Mouse (Mus musculus) heart, adult 2 months (tissue): ENCODE data around the gene Oaf. TPM values are rescaled to one million over a fixed set of nuclear protein-coding genes. Genes with fewer than 3 reads are reported as not detected.
A peak's percentile ranks its signal among the peaks of the same experiment; 100 is the strongest.

ENCODE experiments used
- DNase-seq, 2 experiments: peaks; one replicate each; pipeline ENCODE4 v3.0.0; 2021
- H3K27ac ChIP-seq: fragments of 200-600 bp; 2 replicates; pipeline ENCODE4 v1.8.1; 2022
- H3K27me3 ChIP-seq: fragments of 200-500 bp; 2 replicates; pipeline ENCODE4 v1.6.1; 2012; ENCODE audit warnings: mild to moderate bottlenecking, low read length, inconsistent platforms, mixed read lengths; ENCODE audit not compliant: control insufficient read depth, insufficient read depth
- H3K36me3 ChIP-seq: fragments of 200-500 bp; 2 replicates; pipeline ENCODE4 v1.6.1; 2012; ENCODE audit warnings: low read length, inconsistent platforms; ENCODE audit not compliant: control insufficient read depth, insufficient read depth
- H3K4me1 ChIP-seq: fragments of 200-500 bp; 2 replicates; pipeline ENCODE4 v1.6.1; 2011; ENCODE audit warnings: low read length; ENCODE audit not compliant: control insufficient read depth, insufficient read depth
- H3K4me3 ChIP-seq: fragments of 200-600 bp; 2 replicates; pipeline ENCODE4 v1.8.1; 2022
- H3K79me2 ChIP-seq: fragments of 200-500 bp; replicated peaks from 2 replicates; pipeline ENCODE4 v1.6.1; 2012; ENCODE audit warnings: mild to moderate bottlenecking, inconsistent platforms, low read length, moderate library complexity, mixed read lengths; ENCODE audit not compliant: control insufficient read depth, insufficient read depth
- H3K9ac ChIP-seq: fragments of 200-500 bp; 2 replicates; pipeline ENCODE4 v1.6.1; 2012; ENCODE audit warnings: low read depth, mild to moderate bottlenecking, control low read depth, inconsistent platforms, low read length, mixed read lengths
- CTCF ChIP-seq: fragments of 200-600 bp; IDR thresholded peaks from 2 replicates; pipeline ENCODE4 v1.8.1; 2022; ENCODE audit warnings: antibody characterized with exemption, mild to moderate bottlenecking, moderate library complexity
- EP300 ChIP-seq: fragments of 200-500 bp; IDR thresholded peaks from 2 replicates; pipeline ENCODE4 v1.6.1; 2011; ENCODE audit warnings: low read depth, low read length, control low read depth; ENCODE audit not compliant: insufficient read depth
- POLR2A ChIP-seq: fragments of 200-500 bp; IDR thresholded peaks from 2 replicates; pipeline ENCODE4 v1.6.1; 2011; ENCODE audit warnings: mild to moderate bottlenecking, low read depth, low read length, control low read depth; ENCODE audit not compliant: insufficient read depth
- WGBS: fragments of 180-500 bp; shearing (Covaris S2); methylation state at CpG from one replicate; pipeline ENCODE4 v1.1.7; 2018; 5-methylcytosine and 5-hydroxymethylcytosine counted together
- intact Hi-C: fragments of 180-260 bp; cut with DNase I; formaldehyde crosslinking; loops from one replicate; pipeline ENCODE4 v1.15.1; 2025
- polyA plus RNA-seq: library from polyadenylated mRNA; depleted of rRNA; stranded (reverse); fragments of >200 nt; gene quantifications from 2 replicates; pipeline ENCODE4 v1.2.3, GENCODE M21; 2012
- total RNA-seq, 2 experiments: library from RNA; stranded (reverse); gene quantifications; 2 replicates each; pipeline ENCODE4 v1.2.3; 2021

Oaf gene
- total and polyA plus RNA-seq, 3 experiments = 6.8 to 15.1 (median 11.8) TPM

GRCm38 (mm10) chr9:43262811-43263550, 23.3 kb upstream of the Oaf start:
- no peak for DNase-seq
- peak overlapping the region; percentile 23 for H3K27ac ChIP-seq
- H3K4me3 ChIP-seq = no peak overlapping the region
- no peak overlapping the region for H3K9ac ChIP-seq
- TF ChIP-seq EP300 (no peak), CTCF (no peak), POLR2A (no peak)
- H3K79me2 ChIP-seq = no peaks in the 10 kb centered on the region
- H3K27me3 ChIP-seq = no peaks in the 10 kb centered on the region
- WGBS = 73% methylated on average over 9 of the region's 9 CpGs
- intact Hi-C loops = no loop called here
- H3K4me1 ChIP-seq = peaks cover 5% of the 10 kb centered on the region
- no peaks in the 10 kb centered on the region for H3K36me3 ChIP-seq

GRCm38 (mm10) chr9:43262390-43262789, 22.7 kb upstream of the Oaf start:
- intact Hi-C loops = no loop called here
- no peak for TF ChIP-seq EP300
- no peak overlapping the region for H3K4me3 ChIP-seq
- WGBS = 79% methylated on average over 4 of the region's 4 CpGs
- DNase-seq = no peak
- no peaks in the 10 kb centered on the region for H3K27me3 ChIP-seq
- no peak overlapping the region for H3K9ac ChIP-seq
- no peaks in the 10 kb centered on the region for H3K36me3 ChIP-seq
- no peak overlapping the region; the same call in 1 of the 2 replicates for H3K27ac ChIP-seq
- no peaks in the 10 kb centered on the region for H3K79me2 ChIP-seq
- peaks cover 5% of the 10 kb centered on the region for H3K4me1 ChIP-seq

DNA sequence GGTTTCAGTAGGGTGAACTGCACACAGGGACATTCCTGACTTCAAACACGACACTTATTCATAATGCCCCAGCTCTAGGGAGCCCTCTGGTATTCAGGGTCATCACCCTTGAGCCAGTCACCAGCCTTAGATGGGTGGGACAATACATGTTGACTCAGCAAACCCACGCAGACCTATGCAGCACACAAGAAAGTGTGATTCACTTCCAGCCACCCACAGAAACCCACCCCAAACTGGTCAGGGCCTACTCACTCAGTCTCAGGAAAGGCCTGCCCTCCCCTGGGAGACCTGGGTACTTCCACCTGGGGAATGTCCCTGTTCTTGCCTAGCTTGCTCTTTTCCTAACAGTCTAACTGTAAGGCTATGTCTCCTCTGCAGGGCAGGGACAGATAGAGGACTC, 22.2 kb upstream of the Oaf start:
- DNase-seq = no peak
- no peak for TF ChIP-seq POLR2A
- no peak for TF ChIP-seq CTCF
- no peak for TF ChIP-seq EP300
- H3K36me3 ChIP-seq = no peaks in the 10 kb centered on the region
- H3K9ac ChIP-seq = no peak overlapping the region
- H3K27me3 ChIP-seq = no peaks in the 10 kb centered on the region
- H3K79me2 ChIP-seq = no peaks in the 10 kb centered on the region
- WGBS = 58% methylated on average over 2 of the region's 2 CpGs
- H3K4me1 ChIP-seq = peaks cover 5% of the 10 kb centered on the region
- intact Hi-C loops = no loop called here
- H3K27ac ChIP-seq = no peak overlapping the region; the same call in 1 of the 2 replicates
- H3K4me3 ChIP-seq = no peak overlapping the region

DNA sequence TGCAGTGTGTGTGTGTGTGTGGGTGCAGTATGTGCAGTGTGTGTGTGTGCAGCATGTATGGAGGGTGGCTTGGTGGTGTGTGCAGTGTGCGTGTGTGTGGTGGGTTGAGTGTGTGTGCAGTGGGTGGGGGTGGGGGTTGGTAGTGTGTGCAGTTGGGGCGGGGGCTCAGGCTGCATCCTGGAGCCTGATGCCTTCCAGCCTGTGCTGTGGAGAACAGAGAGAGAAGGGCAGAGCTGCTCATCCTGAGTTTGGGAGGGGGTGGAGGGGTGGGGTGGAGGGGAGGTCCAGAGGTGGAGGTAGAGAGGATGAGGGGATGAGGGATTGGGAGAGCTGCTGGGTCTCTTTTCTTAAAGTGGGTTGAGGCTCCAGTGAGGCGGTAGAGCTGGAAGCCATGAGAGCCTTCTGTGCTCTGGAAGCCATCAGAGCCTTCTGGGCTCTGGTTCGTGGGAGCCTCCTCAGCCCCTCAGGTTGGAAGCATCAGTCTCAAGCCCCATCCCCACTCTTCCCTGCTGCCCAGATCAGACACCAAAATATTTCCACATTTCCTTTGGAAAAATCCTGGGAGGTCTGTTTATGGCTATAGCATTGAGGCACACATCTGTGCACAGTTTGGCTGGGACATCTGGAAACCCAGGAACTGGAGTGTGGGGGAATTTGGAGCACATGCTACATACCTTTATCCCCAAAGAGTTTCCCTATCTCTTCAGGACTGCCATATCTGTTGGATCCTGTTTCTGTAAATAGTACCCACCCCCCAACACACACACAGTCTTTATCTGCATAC, 21.6 kb upstream of the Oaf start:
- intact Hi-C loops = no loop called here

DNA sequence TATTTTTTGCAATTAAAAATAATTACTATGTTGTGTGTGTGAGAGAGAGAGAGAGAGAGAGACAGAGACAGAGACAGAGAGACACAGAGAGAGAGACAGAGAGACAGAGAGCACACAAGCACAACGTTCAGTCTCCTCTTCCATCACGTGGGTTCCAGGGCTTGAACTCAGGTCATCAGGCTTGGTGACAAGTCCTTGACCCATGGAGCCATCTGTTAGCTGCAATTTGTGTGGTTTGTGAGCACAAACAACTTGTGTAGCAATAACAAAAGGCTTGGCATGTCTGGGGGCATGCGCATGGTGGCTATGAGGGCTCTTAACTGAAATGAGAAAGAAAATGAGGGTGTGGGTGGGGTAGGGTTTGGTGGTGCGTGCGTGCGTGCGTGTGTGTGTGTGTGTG, 20.9 kb upstream of the Oaf start:
- WGBS = 91% methylated on average over 7 of the region's 7 CpGs
- H3K4me1 ChIP-seq = peaks cover 5% of the 10 kb centered on the region
- no peak for DNase-seq
- no peak overlapping the region for H3K4me3 ChIP-seq
- intact Hi-C loops = no loop called here
- no peak overlapping the region for H3K9ac ChIP-seq
- H3K27ac ChIP-seq = no peak overlapping the region
- H3K27me3 ChIP-seq = no peaks in the 10 kb centered on the region
- no peaks in the 10 kb centered on the region for H3K79me2 ChIP-seq
- no peak for TF ChIP-seq CTCF
- TF ChIP-seq EP300 = no peak
- no peak for TF ChIP-seq POLR2A
- no peaks in the 10 kb centered on the region for H3K36me3 ChIP-seq

More for the DNA sequence above, 21.6 kb upstream of the Oaf start:
- TF ChIP-seq EP300 (no peak), POLR2A (no peak), CTCF (no peak)
- 74% methylated on average over 4 of the region's 4 CpGs for WGBS
- DNase-seq = no peak
- no peak overlapping the region for H3K9ac ChIP-seq
- H3K4me3 ChIP-seq = no peak overlapping the region
- no peaks in the 10 kb centered on the region for H3K27me3 ChIP-seq
- H3K79me2 ChIP-seq = no peaks in the 10 kb centered on the region
- peaks cover 5% of the 10 kb centered on the region for H3K4me1 ChIP-seq
- H3K27ac ChIP-seq = no peak overlapping the region
- no peaks in the 10 kb centered on the region for H3K36me3 ChIP-seq

GRCm38 (mm10) chr9:43253271-43253681, 13.6 kb upstream of the Oaf start:
- intact Hi-C loops = no loop called here
- H3K27ac ChIP-seq = peak overlapping the region; percentile 43
- H3K4me3 ChIP-seq = no peak overlapping the region
- DNase-seq = peak in 1 of 2 experiments; percentile 69
- H3K79me2 ChIP-seq = no peaks in the 10 kb centered on the region
- no peaks in the 10 kb centered on the region for H3K36me3 ChIP-seq
- peaks cover 2% of the 10 kb centered on the region; the same call in 1 of the 2 replicates for H3K4me1 ChIP-seq
- TF ChIP-seq EP300 = 0 out of 2 replicates have a peak, but pooled peaks have one; percentile 24
- TF ChIP-seq CTCF = no peak
- TF ChIP-seq POLR2A = no peak
- 32% methylated on average over 5 of the region's 5 CpGs for WGBS
- H3K9ac ChIP-seq = no peak overlapping the region
- H3K27me3 ChIP-seq = no peaks in the 10 kb centered on the region
